Mouse (Mus musculus): Measurements from ENCODE around the gene Zbtb37.
"Not testable (repeated sequence)": the region's sequence is repeated elsewhere in the genome, so short reads cannot be mapped to it uniquely, and the experiment has no call there.

Gene Zbtb37

GRCm38 (mm10) chr1:161033856-161034434, 704 bp downstream of the Zbtb37 start:
- no peak for DNase-seq (ENCODE audit: low spot score in 2 of 2)

DNA sequence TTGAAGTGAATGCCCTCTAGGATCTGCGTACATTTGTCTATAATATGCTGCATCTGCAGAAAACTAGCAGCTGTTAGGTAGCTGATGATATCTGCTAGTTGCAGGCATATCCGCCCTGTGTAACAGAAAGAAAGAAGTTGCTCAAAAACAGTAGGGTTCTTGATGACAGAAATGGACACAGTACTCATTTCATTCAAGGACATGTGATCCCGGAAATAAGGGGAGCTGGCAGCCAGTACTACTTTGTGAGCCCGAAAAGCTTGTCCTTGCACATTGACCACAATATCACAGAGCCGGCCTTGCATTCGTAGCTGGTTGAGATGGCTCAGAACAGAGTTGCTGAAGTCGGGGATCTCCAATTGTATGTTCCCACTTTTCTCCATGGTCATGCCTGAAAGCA, 2.3 kb downstream of the Zbtb37 start:
- no peak for DNase-seq (ENCODE audit: low spot score in 2 of 2)

- no peak for DNase-seq (ENCODE audit: low spot score in 2 of 2)
Observed at GRCm38 (mm10) chr1:161031881-161032280, 2.8 kb downstream of the Zbtb37 start.

GRCm38 (mm10) chr1:161030058-161030457, 4.6 kb downstream of the Zbtb37 start:
- DNase-seq (ENCODE audit: low spot score in 2 of 2) = no peak

- DNase-seq (ENCODE audit: low spot score in 2 of 2) = not testable (repeated sequence)
Observed at GRCm38 (mm10) chr1:161028427-161028826, 6.2 kb downstream of the Zbtb37 start.

DNA sequence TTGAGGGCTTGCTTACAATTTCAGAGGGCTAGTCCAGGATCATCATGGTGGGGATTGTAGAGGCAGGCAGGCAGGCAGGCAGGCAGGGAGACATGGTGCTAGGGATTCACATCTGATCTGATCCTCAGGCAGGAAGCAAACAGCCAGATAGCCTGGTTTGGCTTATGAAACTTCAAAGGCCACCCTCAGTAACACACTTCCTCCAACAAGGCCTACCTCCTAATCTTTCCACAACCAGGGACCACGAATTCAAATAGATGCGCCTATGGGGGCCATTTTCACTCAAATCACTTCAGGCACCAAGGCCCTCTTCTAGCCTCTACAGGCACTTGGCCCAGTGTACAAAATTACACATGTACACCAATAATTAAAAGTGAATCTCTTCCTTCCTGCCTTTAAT, 7.5 kb downstream of the Zbtb37 start:
- DNase-seq (ENCODE audit: low spot score in 2 of 2) = no peak

DNA sequence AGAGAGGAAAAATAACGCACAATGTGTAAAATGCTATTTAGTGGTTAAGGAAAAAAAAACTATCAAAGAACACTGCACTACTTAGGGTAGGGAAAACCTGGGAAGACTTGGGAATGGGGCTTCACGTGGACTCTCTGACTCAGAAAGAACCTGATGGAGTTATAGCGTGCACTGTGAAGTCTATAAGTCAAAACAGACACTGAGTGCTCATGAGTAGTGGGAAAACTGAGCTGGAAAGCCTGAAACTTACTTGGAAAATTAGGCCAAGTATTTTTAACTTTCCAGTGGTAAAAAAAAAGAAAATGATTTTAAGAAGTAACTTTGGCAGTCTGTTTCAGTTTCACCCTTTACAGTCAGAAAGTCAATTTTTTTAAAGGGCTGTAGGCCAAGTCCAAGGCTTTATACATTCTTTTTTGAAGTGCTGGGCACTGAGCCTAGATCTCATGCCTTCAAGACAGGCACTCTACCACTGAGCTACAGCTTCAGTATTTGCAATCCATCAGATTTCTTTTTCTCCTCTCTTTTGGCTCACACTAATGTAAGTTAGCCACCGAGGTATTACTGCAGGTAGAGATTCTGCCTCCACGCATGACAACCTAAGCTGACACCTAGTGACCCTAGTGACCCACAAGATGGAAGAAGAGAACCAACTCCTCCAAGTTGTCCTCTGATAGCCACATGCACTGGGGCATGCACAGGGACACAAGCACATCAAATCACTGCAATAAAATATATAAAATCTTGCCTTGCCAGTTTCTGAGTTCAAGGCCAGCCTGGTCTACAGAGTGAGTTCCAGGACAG, 9.0 kb downstream of the Zbtb37 start:
- DNase-seq (ENCODE audit: low spot score in 2 of 2) = no peak

DNA sequence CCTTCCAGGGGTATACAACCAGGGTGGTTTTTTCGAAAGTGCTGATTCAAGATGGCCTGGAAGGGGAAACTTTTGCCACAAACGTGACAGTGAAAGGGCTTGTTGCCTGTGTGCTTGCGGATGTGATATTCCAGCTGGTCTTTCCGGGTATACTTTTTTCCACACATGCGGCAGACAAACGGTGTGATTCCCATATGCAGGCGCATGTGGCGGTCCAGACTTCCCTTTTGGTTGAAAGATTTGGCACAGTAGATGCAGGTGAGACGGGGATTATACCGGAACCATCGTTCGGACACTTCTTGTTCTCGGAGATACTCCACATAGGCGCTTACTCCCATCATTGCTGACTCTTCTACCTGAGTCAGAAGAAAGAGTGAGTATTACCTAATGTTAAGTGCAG, 14.6 kb downstream of the Zbtb37 start:
- DNase-seq (ENCODE audit: low spot score in 2 of 2) = no peak

DNA sequence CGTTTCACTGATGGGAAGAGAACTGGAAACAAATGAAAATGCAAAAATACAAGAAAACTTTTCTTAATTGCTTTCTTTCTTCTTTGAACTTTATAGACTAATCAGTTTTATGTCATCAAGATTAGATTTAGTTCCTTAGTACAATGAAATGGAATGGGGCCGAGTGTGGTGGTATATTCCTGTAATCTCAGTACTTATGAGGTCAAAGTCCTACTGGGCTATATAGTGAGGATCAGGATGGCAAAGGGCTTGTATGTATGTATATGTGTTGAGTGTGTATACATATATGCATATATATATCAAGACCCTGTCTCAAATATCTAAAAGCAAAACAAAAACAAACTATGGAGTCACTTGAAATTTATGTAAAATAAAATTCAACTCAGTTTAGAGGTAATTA, 18.3 kb downstream of the Zbtb37 start:
- DNase-seq (ENCODE audit: low spot score in 2 of 2) = no peak

GRCm38 (mm10) chr1:161010436-161010835, 24.2 kb downstream of the Zbtb37 start:
- DNase-seq (ENCODE audit: low spot score in 2 of 2) = no peak

DNA sequence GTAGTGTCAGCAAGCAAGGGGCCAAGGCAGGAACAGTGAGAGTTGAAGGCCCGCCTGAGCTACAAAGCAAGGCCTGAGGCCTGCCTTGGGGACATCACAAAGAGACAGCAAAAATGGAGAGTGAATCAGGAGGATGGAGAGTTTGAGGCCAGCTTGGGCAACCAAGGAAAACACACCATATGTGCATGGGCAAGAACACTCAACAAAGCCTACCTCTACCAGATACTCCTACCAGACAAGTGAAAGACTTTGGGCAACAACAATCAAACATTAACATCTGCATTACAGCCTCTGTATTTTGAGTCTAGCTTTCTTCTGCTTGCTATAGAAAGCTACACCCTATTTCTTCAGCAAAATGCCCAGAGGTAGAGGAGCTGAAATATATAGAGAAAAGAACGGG, 26.6 kb downstream of the Zbtb37 start:
- no peak for DNase-seq (ENCODE audit: low spot score in 2 of 2)

GRCm38 (mm10) chr1:161006471-161006870, 28.2 kb downstream of the Zbtb37 start:
- DNase-seq (ENCODE audit: low spot score in 2 of 2) = no peak

- no peak for DNase-seq (ENCODE audit: low spot score in 2 of 2)
Observed at GRCm38 (mm10) chr1:161005526-161005925, 29.1 kb downstream of the Zbtb37 start.

GRCm38 (mm10) chr1:161004942-161005341, 29.7 kb downstream of the Zbtb37 start:
- DNase-seq (ENCODE audit: low spot score in 2 of 2) = no peak

DNA sequence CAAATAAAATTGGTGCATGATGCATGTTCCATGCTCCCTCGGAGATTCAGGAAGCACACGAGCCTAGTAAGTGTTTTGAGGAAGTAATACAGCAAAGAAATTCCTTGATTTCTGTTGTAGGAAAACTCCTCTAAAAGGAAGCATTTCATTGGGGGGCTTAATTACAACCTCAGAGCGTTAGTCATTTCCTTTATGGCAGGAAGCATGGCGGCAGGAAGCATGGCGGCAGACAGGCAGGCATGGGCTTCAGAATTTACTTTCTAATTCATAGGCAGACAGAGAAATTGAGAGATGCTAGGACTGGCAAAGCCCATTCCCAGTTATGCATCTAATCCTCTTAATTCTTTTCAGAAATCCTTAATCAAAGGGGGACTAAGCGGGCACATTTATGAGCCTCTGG, 40.8 kb downstream of the Zbtb37 start:
- DNase-seq (ENCODE audit: low spot score in 2 of 2) = no peak

- no peak for DNase-seq (ENCODE audit: low spot score in 2 of 2)
Observed at GRCm38 (mm10) chr1:160989395-160989794, 45.3 kb downstream of the Zbtb37 start.

GRCm38 (mm10) chr1:160986881-160987635, 47.6 kb downstream of the Zbtb37 start:
- no peak for DNase-seq (ENCODE audit: low spot score in 2 of 2)

- no peak for DNase-seq (ENCODE audit: low spot score in 2 of 2)
Observed at GRCm38 (mm10) chr1:160985477-160985876, 49.2 kb downstream of the Zbtb37 start.

GRCm38 (mm10) chr1:160984731-160985130, 49.9 kb downstream of the Zbtb37 start:
- not testable (repeated sequence) for DNase-seq (ENCODE audit: low spot score in 2 of 2)

DNA sequence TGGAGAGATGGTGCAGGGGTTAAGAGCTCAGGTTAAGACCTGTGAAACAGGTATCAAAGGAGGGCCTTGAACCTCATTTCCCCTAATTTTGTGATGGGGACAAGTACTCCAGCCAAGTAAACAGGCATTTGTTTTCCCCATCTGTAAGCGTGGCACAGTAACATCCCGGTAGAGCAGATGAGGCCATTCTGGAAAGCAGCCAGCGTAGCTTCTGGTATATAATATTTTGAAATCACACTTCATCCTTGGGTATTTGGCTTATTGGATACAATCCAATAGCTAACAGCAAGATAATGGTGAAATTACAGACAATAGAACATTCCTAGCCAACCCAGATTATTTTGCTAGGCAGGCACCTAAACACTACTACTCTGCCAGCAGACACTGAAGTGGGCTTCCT, 51.8 kb downstream of the Zbtb37 start:
- DNase-seq (ENCODE audit: low spot score in 2 of 2) = no peak

DNA sequence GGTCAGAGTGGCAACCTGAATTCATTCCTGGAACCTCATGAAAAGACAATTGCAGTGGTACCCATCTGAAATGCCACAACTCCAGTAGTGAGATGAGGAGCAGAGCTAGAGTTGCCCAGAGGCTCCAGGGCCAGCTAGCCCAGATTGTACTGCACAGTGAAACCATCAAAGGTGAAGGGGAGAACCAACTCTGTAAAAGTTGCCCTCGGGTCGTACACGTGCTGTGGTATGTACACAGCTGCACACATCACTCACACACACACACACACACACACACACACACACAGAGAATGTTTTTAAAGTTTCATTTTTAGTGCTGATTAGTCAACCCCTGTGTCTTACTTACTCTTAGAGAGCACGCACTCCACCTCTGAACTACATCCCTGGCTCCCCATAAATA, 53.3 kb downstream of the Zbtb37 start:
- DNase-seq (ENCODE audit: low spot score in 2 of 2) = no peak

DNA sequence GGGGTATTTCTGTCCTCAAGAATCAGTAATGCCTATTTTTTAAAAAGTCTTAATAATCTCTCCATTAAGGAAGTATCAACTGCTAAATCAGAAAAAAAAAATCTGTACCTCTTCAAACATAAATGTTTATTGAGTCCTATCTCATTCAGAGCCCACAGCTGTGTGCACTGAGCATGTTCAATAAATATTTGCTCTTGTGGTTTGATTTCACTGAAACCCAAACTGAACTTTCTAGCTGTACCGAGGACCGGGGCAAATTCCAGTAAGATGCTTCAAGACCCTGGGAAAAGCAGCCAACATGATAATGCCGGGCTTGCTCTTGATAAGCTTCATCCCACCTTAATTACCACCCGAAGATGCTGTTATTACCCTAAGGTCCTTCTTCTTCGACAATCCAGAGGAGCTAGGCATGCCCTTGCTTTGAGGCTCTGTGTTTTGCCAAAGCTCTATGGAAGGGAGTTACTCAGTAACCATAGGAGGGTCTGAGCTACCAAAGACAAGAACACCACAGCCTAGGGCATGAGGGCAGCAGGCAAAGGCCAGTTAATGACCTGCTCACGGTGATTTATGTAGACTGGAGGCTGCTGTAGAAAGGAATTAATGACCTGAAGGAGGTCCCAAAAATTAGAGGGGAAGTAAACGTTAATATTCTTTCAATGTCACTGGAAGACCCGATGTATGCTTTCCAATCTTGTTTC, 54.0 kb downstream of the Zbtb37 start:
- DNase-seq (ENCODE audit: low spot score in 2 of 2) = no peak
